In genomic region chr9:37530031-37530887, GRCm38 (mm10) we compare ENCODE assay signal across 9 mouse cellular contexts. TPM values are rescaled to one million over a fixed set of nuclear protein-coding genes. Genes with fewer than 3 reads are reported as not detected.
A peak's percentile ranks its signal among the peaks of the same experiment; 100 is the strongest.
DNase-seq lines count a peak whose midpoint lies in the region; ATAC-seq lines count a peak whose summit lies in the region.
"Had no signal": no experiment of that assay in that cellular context is flagged by ENCODE, and none has a peak within 500 bp of the region (broad histone marks: within the 10 kb centered on the region; RNA-seq: fewer than 3 reads in every experiment).

No protein-coding gene starts in this region.

- peak overlapping the region; percentile 61 for H3K4me2 ChIP-seq in hindbrain, embryonic 13.5 days
- H3K4me2 ChIP-seq in midbrain, embryonic 15.5 days = peak overlapping the region; percentile 57

- peak overlapping the region; percentile 30; the same call in 1 of the 2 replicates for H3K27ac ChIP-seq in hindbrain, embryonic 13.5 days
- no peak overlapping the region for H3K27ac ChIP-seq in midbrain, embryonic 15.5 days

- peaks cover 83% of the 10 kb centered on the region for H3K27me3 ChIP-seq in hindbrain, embryonic 13.5 days
- H3K27me3 ChIP-seq in midbrain, embryonic 15.5 days (replicated peaks) = peaks cover 47% of the 10 kb centered on the region

- peaks cover 37% of the 10 kb centered on the region for H3K4me1 ChIP-seq in hindbrain, embryonic 13.5 days (replicated peaks)
- H3K4me1 ChIP-seq in midbrain, embryonic 15.5 days = peaks cover 23% of the 10 kb centered on the region

- ATAC-seq in hindbrain, embryonic 13.5 days (ENCODE audit: low FRiP score) = peak; percentile 65
- ATAC-seq in midbrain, embryonic 15.5 days (replicated peaks) = peak; percentile 46

- DNase-seq in left cerebral cortex, postnatal 4 days = peak; percentile 18
- no peak for DNase-seq in left cerebral cortex, adult 18-20 months (ENCODE audit: low spot score in 2 of 2)
- DNase-seq in cerebellum, adult 11-12 months = peak; percentile 69
- peak; percentile 40 for DNase-seq in forelimb bud, embryonic 11.5 days (ENCODE audit: low read depth, low spot score)
- peak; percentile 49 for DNase-seq in liver
- no peak for DNase-seq in right cerebral cortex, postnatal 25 days

- WGBS in hindbrain, embryonic 13.5 days = 1% methylated on average over 32 of the region's 32 CpGs
- WGBS in midbrain, embryonic 15.5 days = 2% methylated on average over 32 of the region's 32 CpGs

- H3K9me3 ChIP-seq in hindbrain, embryonic 13.5 days = no peaks in the 10 kb centered on the region
- no peaks in the 10 kb centered on the region for H3K9me3 ChIP-seq in midbrain, embryonic 15.5 days

- peaks cover 8% of the 10 kb centered on the region for H3K36me3 ChIP-seq in hindbrain, embryonic 13.5 days
- no peaks in the 10 kb centered on the region for H3K36me3 ChIP-seq in midbrain, embryonic 15.5 days (replicated peaks)

- H3K4me3 ChIP-seq in hindbrain, embryonic 13.5 days = peak overlapping the region; percentile 37
- H3K4me3 ChIP-seq in midbrain, embryonic 15.5 days = peak overlapping the region; percentile 34
- H3K4me3 ChIP-seq: myocyte had no signal

- intact Hi-C loops in left cerebral cortex, postnatal 4 days (cut with DNase I) = no loop called here

- H3K9ac ChIP-seq in hindbrain, embryonic 13.5 days = peak overlapping the region; percentile 70
- peak overlapping the region; percentile 32 for H3K9ac ChIP-seq in midbrain, embryonic 15.5 days

RNA-seq across cellular contexts. Expression of gene Esam, which starts 2.4 kb away (rescaled TPM):
- total RNA-seq in left cerebral cortex, postnatal 4 days (2021) = 10 to 100 TPM; 30.8 to 30.9 TPM
- total RNA-seq in left cerebral cortex, adult 18-20 months (2021) = 10 to 100 TPM; 19.7 to 21.4 TPM
- 41.1 and 43.4 TPM in 2 replicates for polyA plus RNA-seq in hindbrain, embryonic 13.5 days (2015; fragmentation: Nextera tagmentation; extraction: Ambion mirVana)
- 47.0 and 49.1 TPM in 2 replicates for polyA plus RNA-seq in midbrain, embryonic 15.5 days (2015; fragmentation: Nextera tagmentation; extraction: Ambion mirVana)

RNA-seq across cellular contexts. Expression of gene Vsig2, which starts 8.8 kb away (rescaled TPM):
- total RNA-seq in left cerebral cortex, postnatal 4 days (2021) = 1 to 10 TPM; 3.4 TPM
- 1 to 10 TPM; 3.9 to 5.0 TPM for total RNA-seq in left cerebral cortex, adult 18-20 months (2021)
- 0.82 and 1.6 TPM in 2 replicates for polyA plus RNA-seq in hindbrain, embryonic 13.5 days (2015; fragmentation: Nextera tagmentation; extraction: Ambion mirVana)
- 0.46 and 0.59 TPM in 2 replicates for polyA plus RNA-seq in midbrain, embryonic 15.5 days (2015; fragmentation: Nextera tagmentation; extraction: Ambion mirVana)
- polyA plus RNA-seq: myocyte had no signal

RNA-seq across cellular contexts. Expression of gene Nrgn, which starts 22.4 kb away (rescaled TPM):
- total RNA-seq in left cerebral cortex, postnatal 4 days (2021) = 100 to 1,000 TPM; 616 to 622 TPM
- 1,000 to 10,000 TPM; 1,653 to 1,729 TPM for total RNA-seq in left cerebral cortex, adult 18-20 months (2021)
- polyA plus RNA-seq in hindbrain, embryonic 13.5 days (2015; fragmentation: Nextera tagmentation; extraction: Ambion mirVana) = 9.2 and 14.9 TPM in 2 replicates
- 5.8 and 6.7 TPM in 2 replicates for polyA plus RNA-seq in midbrain, embryonic 15.5 days (2015; fragmentation: Nextera tagmentation; extraction: Ambion mirVana)

RNA-seq across cellular contexts. Expression of gene Siae, which starts 25.2 kb away (rescaled TPM):
- 10 to 100 TPM; 10.5 to 11.1 TPM for total RNA-seq in left cerebral cortex, postnatal 4 days (2021)
- total RNA-seq in left cerebral cortex, adult 18-20 months (2021) = 10 to 100 TPM; 15.2 to 18.6 TPM
- polyA plus RNA-seq in hindbrain, embryonic 13.5 days (2015; fragmentation: Nextera tagmentation; extraction: Ambion mirVana) = 10.9 and 11.6 TPM in 2 replicates
- polyA plus RNA-seq in midbrain, embryonic 15.5 days (2015; fragmentation: Nextera tagmentation; extraction: Ambion mirVana) = 11.5 and 12.0 TPM in 2 replicates

RNA-seq across cellular contexts. Expression of gene Msantd2, which starts 41.1 kb away (rescaled TPM):
- 10 to 100 TPM; 45.4 to 56.0 TPM for total RNA-seq in left cerebral cortex, postnatal 4 days (2021)
- total RNA-seq in left cerebral cortex, adult 18-20 months (2021) = 10 to 100 TPM; 14.0 to 23.0 TPM
- polyA plus RNA-seq in hindbrain, embryonic 13.5 days (2015; fragmentation: Nextera tagmentation; extraction: Ambion mirVana) = 35.4 and 39.2 TPM in 2 replicates
- polyA plus RNA-seq in midbrain, embryonic 15.5 days (2015; fragmentation: Nextera tagmentation; extraction: Ambion mirVana) = 31.9 and 33.8 TPM in 2 replicates

Comparison
In these comparisons a context has a peak if more than half of its experiments do, and no peak if none do; other contexts are left out.
1. DNase-seq: peak in left cerebral cortex, postnatal 4 days (single experiment), cerebellum, adult 11-12 months (single experiment), forelimb bud, embryonic 11.5 days (single experiment) and liver (single experiment); none in left cerebral cortex, adult 18-20 months (0 of 2) and right cerebral cortex, postnatal 25 days (single experiment).